Comparison of ENCODE assay signal across 32 mouse cellular contexts in genomic region chr7:88453234-88453633, GRCm38 (mm10). TPM values are rescaled to one million over a fixed set of nuclear protein-coding genes. Genes with fewer than 3 reads are reported as not detected.
"Had no signal": no experiment of that assay in that cellular context is flagged by ENCODE, and none has a peak within 500 bp of the region (broad histone marks: within the 10 kb centered on the region; RNA-seq: fewer than 3 reads in every experiment).

No protein-coding gene starts in this region.

- H3K27me3 ChIP-seq: limb, embryonic 12.5 days; limb, embryonic 13.5 days; limb, embryonic 15.5 days; liver, embryonic 12.5 days; liver, embryonic 13.5 days; liver, embryonic 15.5 days; lung, embryonic 15.5 days; megakaryocyte, embryonic 14.5 days; midbrain, embryonic 12.5 days; midbrain, embryonic 13.5 days; midbrain, embryonic 15.5 days had no signal

- H3K4me2 ChIP-seq: limb, embryonic 12.5 days; limb, embryonic 13.5 days; limb, embryonic 15.5 days; liver, embryonic 11.5 days; liver, embryonic 12.5 days; liver, embryonic 13.5 days; liver, embryonic 15.5 days; lung, embryonic 14.5 days; lung, embryonic 15.5 days; midbrain, embryonic 12.5 days; midbrain, embryonic 13.5 days; midbrain, embryonic 15.5 days had no signal

- H3K36me3 ChIP-seq: limb, embryonic 10.5 days; limb, embryonic 12.5 days; limb, embryonic 13.5 days; limb, embryonic 15.5 days; liver, embryonic 12.5 days; liver, embryonic 13.5 days; liver, embryonic 15.5 days; lung, embryonic 15.5 days; midbrain, embryonic 10.5 days; midbrain, embryonic 12.5 days; midbrain, embryonic 13.5 days; midbrain, embryonic 15.5 days had no signal

- H3K27ac ChIP-seq: left cerebral cortex, adult 2 months; limb, embryonic 10.5 days; limb, embryonic 12.5 days; limb, embryonic 13.5 days; limb, embryonic 15.5 days; liver, embryonic 12.5 days; liver, embryonic 13.5 days; liver, embryonic 14.5 days; liver, embryonic 15.5 days; lung, embryonic 15.5 days; macrophage; midbrain, embryonic 10.5 days; midbrain, embryonic 12.5 days; midbrain, embryonic 13.5 days; midbrain, embryonic 15.5 days had no signal

- H3K4me1 ChIP-seq: limb, embryonic 10.5 days; limb, embryonic 12.5 days; limb, embryonic 13.5 days; limb, embryonic 15.5 days; liver, embryonic 12.5 days; liver, embryonic 13.5 days; liver, embryonic 15.5 days; lung, embryonic 15.5 days; midbrain, embryonic 10.5 days; midbrain, embryonic 12.5 days; midbrain, embryonic 13.5 days; midbrain, embryonic 15.5 days had no signal

- DNase-seq: left cerebral cortex, postnatal 4 days; liver; liver, embryonic 13.5 days; liver, postnatal 0 days; lung, adult 18-20 months; lung, adult 2 months; lung, embryonic 14.5 days; lung, postnatal 10 days; lung, postnatal 14 days; lung, postnatal 36 days; lung, postnatal 4 days; midbrain, embryonic 14.5 days had no signal

- H3K4me3 ChIP-seq: left cerebral cortex, adult 2 months; limb, embryonic 10.5 days; limb, embryonic 12.5 days; limb, embryonic 13.5 days; limb, embryonic 15.5 days; liver, embryonic 12.5 days; liver, embryonic 13.5 days; liver, embryonic 15.5 days; lung, embryonic 15.5 days; megakaryocyte, embryonic 14.5 days; midbrain, embryonic 10.5 days; midbrain, embryonic 12.5 days; midbrain, embryonic 13.5 days; midbrain, embryonic 15.5 days; myocyte had no signal

- H3K9ac ChIP-seq: limb, embryonic 12.5 days; limb, embryonic 13.5 days; limb, embryonic 15.5 days; liver, embryonic 12.5 days; liver, embryonic 13.5 days; liver, embryonic 14.5 days; liver, embryonic 15.5 days; liver, postnatal 0 days; lung, embryonic 14.5 days; lung, embryonic 15.5 days; midbrain, embryonic 12.5 days; midbrain, embryonic 13.5 days; midbrain, embryonic 15.5 days had no signal

- H3K9me3 ChIP-seq: limb, embryonic 10.5 days; limb, embryonic 12.5 days; limb, embryonic 13.5 days; limb, embryonic 15.5 days; liver, embryonic 12.5 days; liver, embryonic 13.5 days; liver, embryonic 15.5 days; lung, embryonic 15.5 days; megakaryocyte, embryonic 14.5 days; midbrain, embryonic 10.5 days; midbrain, embryonic 12.5 days; midbrain, embryonic 13.5 days; midbrain, embryonic 15.5 days had no signal

- ATAC-seq: liver, embryonic 12.5 days; liver, postnatal 0 days; lung, postnatal 0 days; midbrain, embryonic 13.5 days; midbrain, embryonic 15.5 days; midbrain, embryonic 16.5 days had no signal

RNA-seq across cellular contexts. Expression of gene Rab38, which starts 23.2 kb away (rescaled TPM):
- total RNA-seq: monocyte, adult 5-6 weeks had no signal
